Comparison of ENCODE assay signal across 9 mouse cellular contexts in genomic region chr2:145232764-145233484, GRCm38 (mm10).
DNase-seq lines count a peak whose midpoint lies in the region; ATAC-seq lines count a peak whose summit lies in the region.
"Had no signal": no experiment of that assay in that cellular context is flagged by ENCODE, and none has a peak within 500 bp of the region (broad histone marks: within the 10 kb centered on the region; RNA-seq: fewer than 3 reads in every experiment).

No protein-coding gene starts in this region.

- peak; percentile 91 for ATAC-seq in lung, embryonic 16.5 days (ENCODE audit: low read depth)

- no peaks in the 10 kb centered on the region for H3K9me3 ChIP-seq in lung, embryonic 16.5 days (ENCODE audit: control insufficient read depth, low read length)
- H3K9me3 ChIP-seq: forebrain, embryonic 10.5 days had no signal

- 19% methylated on average over 6 of the region's 6 CpGs for WGBS in lung, embryonic 16.5 days

- peaks cover 22% of the 10 kb centered on the region for H3K4me1 ChIP-seq in lung, embryonic 16.5 days (replicated peaks; ENCODE audit: control insufficient read depth, insufficient read depth, low read length)

- peak overlapping the region; percentile 95 for H3K27ac ChIP-seq in lung, embryonic 16.5 days (ENCODE audit: low read length)
- H3K27ac ChIP-seq: forebrain, embryonic 10.5 days had no signal

- intact Hi-C loops in left cerebral cortex, postnatal 36 days (cut with DNase I) = no loop called here

- H3K36me3 ChIP-seq in lung, embryonic 16.5 days (ENCODE audit: control insufficient read depth, insufficient read depth, low read length) = no peaks in the 10 kb centered on the region
- H3K36me3 ChIP-seq: forebrain, embryonic 10.5 days had no signal

- 0 out of 2 replicates have a peak overlapping the region, but pooled peaks have one; percentile 9 for H3K4me2 ChIP-seq in lung, embryonic 16.5 days (ENCODE audit: low read depth, low read length)

- H3K4me3 ChIP-seq in lung, embryonic 16.5 days (ENCODE audit: low read length) = no peak overlapping the region
- H3K4me3 ChIP-seq: forebrain, embryonic 10.5 days had no signal

- DNase-seq in embryo, embryonic 10.5 days (ENCODE audit: low spot score) = peak; percentile 77
- peak; percentile 36 for DNase-seq in heart, adult 8-10 months (ENCODE audit: low spot score)
- DNase-seq in kidney, adult 8-10 months = peak; percentile 11 to 42
- no peak for DNase-seq in thymus, adult 18-20 months
- no peak for DNase-seq in MN1 (ENCODE audit: low spot score)
- no peak for DNase-seq in urinary bladder, postnatal 36 days (ENCODE audit: low spot score in 2 of 2)
- no peak for DNase-seq in left cerebral cortex, postnatal 36 days (ENCODE audit: low spot score in 2 of 2)

- H3K9ac ChIP-seq in lung, embryonic 16.5 days (ENCODE audit: low read length) = no peak overlapping the region

- no peaks in the 10 kb centered on the region for H3K27me3 ChIP-seq in lung, embryonic 16.5 days (ENCODE audit: control insufficient read depth, insufficient read depth, low read depth, low read length)

Comparison
In these comparisons a context has a peak if more than half of its experiments do, and no peak if none do; other contexts are left out.
1. DNase-seq: peak in embryo, embryonic 10.5 days (single experiment), heart, adult 8-10 months (single experiment) and kidney, adult 8-10 months (2 of 2); none in thymus, adult 18-20 months (0 of 2), MN1 (single experiment), urinary bladder, postnatal 36 days (0 of 2) and left cerebral cortex, postnatal 36 days (0 of 2).